Mouse (Mus musculus): ENCODE measurements around the gene Npff.

The Npff gene

DNA sequence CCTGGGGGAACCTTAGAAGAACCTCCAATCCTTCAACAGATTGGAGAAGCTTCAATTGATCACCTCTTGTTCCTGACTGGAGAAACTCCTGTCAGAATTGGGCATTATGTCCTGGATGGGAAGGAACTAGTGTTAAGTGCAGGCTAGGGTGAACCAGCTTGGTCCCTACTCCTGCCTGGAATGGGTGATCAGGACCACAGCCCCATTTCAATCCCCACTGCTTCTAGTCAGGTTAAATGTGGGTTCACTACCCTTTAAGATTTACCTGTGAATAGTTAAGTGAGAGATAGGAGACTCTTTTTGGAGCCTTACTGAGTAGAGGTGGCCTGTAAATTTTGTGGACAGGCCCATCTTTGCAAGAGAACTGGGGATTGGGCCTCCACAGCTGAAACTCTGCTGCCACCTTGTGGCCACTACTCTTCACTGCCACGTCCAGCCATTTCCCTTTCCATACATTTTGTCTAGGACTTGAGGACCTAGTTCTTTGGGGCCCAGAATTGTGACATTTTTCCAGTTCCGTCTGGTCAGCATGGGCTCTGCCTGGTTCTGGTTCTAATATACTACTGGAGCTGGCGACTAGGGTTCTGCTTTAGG lies at the start of gene Npff:
TSS of gene Npff (minus strand) at position 51 of the 594 bp plus-strand sequence.
- DNase-seq: peak; percentile 68 to 79

GRCm38 (mm10) chr15:102572081-102572480 lies 47.3 kb upstream of the Npff start:
- DNase-seq: no peak

DNA sequence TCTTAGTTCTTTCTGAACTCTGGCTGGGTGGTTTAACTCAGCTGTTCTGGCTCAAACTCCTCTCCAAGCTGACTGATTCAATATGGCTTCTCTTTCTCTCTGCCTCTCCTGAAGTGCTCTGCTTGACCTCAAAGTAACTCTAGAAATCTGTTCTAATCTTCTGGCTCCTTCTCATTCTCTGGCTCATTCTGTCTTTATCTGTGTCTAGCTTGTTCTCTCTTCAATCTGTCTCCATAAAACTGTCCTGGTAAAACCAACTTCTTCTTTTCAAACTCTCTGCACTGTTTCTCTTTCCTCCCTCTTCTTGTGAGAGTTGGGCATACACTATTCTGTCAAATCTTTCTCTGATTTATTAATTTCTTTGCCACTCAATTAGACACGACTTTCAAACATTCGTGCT lies 43.1 kb upstream of the Npff start:
- no peak for DNase-seq

GRCm38 (mm10) chr15:102563681-102564080 lies 38.9 kb upstream of the Npff start:
- no peak for DNase-seq

- DNase-seq: no peak
These were observed 38.3 kb upstream of the Npff start for GRCm38 (mm10) chr15:102563061-102563460.

DNA sequence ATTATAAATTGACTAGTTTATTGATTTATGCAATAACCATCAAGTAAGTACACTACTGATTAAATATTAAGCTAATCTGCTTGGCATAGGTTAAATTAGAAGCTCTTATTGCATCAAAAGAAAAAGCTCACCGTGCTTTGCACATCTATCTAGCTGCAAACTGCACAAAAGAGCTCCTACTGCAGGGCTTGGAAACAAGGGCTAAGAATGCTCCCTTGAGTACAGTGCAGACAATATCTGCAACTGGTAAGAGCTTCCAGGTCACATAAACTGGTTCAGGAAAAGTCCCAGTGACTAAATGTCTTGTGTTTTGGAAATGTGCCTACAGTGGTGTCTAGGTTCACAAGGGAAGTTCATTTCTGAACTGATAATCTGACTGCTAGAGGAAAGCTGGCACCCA lies 37.7 kb upstream of the Npff start:
- no peak for DNase-seq

- DNase-seq: no peak
These were observed 32.8 kb upstream of the Npff start for GRCm38 (mm10) chr15:102557580-102557979.

GRCm38 (mm10) chr15:102555581-102555980 lies 30.8 kb upstream of the Npff start:
- no peak for DNase-seq

GRCm38 (mm10) chr15:102552599-102552998 lies 27.9 kb upstream of the Npff start:
- DNase-seq: no peak

- DNase-seq: no peak
These were observed 22.7 kb upstream of the Npff start for GRCm38 (mm10) chr15:102547478-102547877.

- DNase-seq: peak; percentile 62 to 70
These were observed 22.1 kb upstream of the Npff start for GRCm38 (mm10) chr15:102546677-102547427.

- DNase-seq: no peak
These were observed 21.5 kb upstream of the Npff start for GRCm38 (mm10) chr15:102546246-102546645.

DNA sequence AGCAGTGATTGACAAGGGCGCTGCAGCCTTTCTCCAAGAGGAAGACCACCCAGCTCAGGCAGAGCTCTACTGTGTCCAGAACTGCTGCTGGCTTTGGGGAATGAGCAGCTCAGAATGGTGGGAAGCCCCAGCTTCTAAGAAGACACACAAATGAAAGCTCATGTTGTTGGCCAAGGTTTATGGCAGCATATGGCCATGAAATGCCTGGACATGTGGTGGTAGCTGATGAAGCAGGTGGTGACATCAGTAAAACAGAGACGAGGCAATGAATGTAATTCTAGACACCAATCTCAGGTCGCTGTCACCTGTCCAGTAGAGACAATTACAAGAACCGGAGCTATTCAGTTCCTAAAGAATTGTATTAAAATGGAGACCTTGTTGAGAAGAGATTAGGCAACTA lies 20.1 kb upstream of the Npff start:
- no peak for DNase-seq

- DNase-seq: no peak
These were observed 9.2 kb upstream of the Npff start for GRCm38 (mm10) chr15:102533926-102534325.

GRCm38 (mm10) chr15:102532106-102532900 lies 7.6 kb upstream of the Npff start:
- no peak for DNase-seq

DNA sequence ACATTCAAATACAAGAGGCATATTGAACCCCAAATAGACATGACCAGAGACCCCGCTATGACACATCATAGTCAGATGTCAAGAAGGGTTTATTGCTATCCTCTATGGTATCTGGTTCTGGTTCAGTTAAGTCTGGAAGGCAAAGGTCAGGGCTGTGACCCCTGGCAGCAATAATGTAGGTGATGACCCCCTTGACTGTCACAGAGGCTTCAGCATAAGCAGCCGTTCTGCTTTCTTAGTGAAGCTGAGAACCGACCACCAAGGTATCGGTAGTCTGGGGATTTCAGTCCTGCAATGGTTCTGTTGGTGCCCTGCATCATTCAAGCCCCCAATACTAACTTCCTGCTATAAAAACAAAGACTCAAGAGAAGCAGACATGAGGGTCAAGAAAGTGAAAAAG lies 6.8 kb upstream of the Npff start:
- no peak for DNase-seq

- no peak for DNase-seq
These were observed 5.8 kb upstream of the Npff start for GRCm38 (mm10) chr15:102530566-102530965.

- no peak for DNase-seq
These were observed 3.7 kb upstream of the Npff start for GRCm38 (mm10) chr15:102528396-102528795.

DNA sequence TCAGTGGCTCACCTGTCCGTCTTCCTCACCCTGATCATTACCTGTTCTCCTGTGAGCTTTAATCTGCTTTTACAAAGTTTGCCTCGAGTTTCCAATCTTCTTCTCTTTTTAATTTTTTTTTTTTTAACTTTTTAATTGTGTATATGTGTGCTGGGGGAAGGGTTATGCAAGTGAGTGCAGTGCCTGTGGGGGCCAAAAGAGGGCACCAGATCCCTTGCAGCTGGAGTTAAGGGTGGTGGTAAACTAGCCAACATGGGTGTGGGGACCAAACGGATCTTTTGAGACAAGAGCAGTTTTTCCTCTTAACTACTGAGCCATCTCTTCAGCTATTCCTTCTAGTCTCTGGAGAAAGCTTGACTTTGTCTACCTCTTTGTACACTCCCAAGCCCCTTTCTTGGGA lies 3.2 kb upstream of the Npff start:
- peak in 1 of 2 experiments; percentile 28 for DNase-seq

DNA sequence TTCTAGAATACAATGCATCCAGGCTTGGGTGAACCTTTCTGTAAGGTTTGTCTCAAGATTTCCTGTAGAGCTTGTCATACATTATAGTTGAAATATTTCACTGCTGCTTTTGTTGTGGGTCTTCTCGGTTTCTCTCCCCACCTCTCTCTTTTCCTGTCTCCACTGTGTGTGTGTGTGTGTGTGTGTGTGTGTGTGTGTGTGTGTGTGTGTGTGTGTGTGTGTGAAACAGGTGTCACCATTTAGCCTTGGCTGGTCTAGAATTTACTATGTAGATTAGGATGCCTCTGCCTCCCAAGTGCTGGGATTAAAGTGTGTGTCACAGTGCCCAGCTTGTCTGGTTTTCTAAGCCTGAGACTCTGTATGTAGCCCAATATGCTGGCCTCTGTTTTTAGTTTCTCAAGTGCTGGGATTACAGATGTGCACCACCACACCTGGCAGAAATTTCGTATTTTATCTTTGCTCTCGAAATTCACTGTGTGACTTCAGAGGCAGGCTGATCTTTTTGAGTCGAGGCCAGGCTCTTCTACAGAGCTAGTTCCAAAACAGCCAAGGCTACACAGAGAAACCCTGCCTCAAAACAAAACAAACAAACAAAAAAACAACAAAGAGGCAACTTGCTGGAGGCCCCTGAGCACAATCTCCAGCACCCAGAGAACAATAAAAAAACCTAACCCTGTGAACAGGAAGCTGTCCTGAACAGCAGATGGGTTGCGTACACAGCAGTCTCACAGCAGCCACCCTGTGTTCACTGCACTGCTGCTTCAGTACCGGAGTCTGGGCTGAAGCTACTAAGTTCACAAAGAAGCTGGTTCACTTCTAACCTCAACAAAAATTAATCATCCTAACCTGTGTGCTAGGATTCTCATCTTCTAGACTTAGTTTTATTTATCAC lies 1.6 kb upstream of the Npff start:
- peak in 1 of 2 experiments; percentile 21 for DNase-seq

DNA sequence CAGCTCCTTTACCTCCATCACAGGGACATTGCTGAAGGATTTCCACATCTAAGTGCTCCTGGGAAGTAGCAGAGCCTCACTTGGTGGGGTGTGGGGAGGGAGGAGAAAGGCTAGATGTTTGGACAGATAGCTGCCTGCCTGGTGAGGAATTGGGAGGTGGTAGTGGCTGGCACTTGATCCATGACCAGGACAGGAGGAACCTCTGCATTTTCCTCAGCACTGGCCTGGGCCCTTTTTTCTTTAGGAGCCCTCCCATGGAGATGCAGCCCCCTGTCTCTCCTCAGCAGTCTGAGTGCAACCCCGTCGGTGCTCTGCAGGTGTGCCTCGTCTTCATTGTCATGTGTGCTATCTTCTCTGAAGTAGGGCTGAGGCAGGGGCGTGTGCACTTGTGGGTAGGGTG lies 3.3 kb downstream of the Npff start:
- no peak for DNase-seq

GRCm38 (mm10) chr15:102520416-102520815 lies 4.3 kb downstream of the Npff start:
- DNase-seq: peak in 1 of 2 experiments; percentile 39

All from kidney, postnatal 25 days (tissue).